Mouse (Mus musculus): ENCODE measurements around the gene Hist1h3e. TPM values are rescaled to one million over a fixed set of nuclear protein-coding genes. Genes with fewer than 3 reads are reported as not detected.
A peak's percentile ranks its signal among the peaks of the same experiment; 100 is the strongest.
"Not testable (repeated sequence)": the region's sequence is repeated elsewhere in the genome, so short reads cannot be mapped to it uniquely, and the experiment has no call there.

Gene Hist1h3e
- polyA plus RNA-seq, 1 experiment, result 2.8 TPM

- H3K27me3 ChIP-seq (ENCODE audit: control insufficient read depth, insufficient read depth, low read length), result no peaks in the 10 kb centered on the region
- H3K4me1 ChIP-seq (ENCODE audit: control insufficient read depth, insufficient read depth, low read length), result peaks cover 3% of the 10 kb centered on the region
- H3K4me3 ChIP-seq (ENCODE audit: control insufficient read depth, low read depth, low read length), result no peak overlapping the region
- H3K36me3 ChIP-seq (ENCODE audit: control insufficient read depth, insufficient read depth, low read length), result no peaks in the 10 kb centered on the region
- TF ChIP-seq CTCF (IDR thresholded peaks at IDR 0.05; ENCODE audit: control insufficient read depth, insufficient read depth, insufficient replicate concordance, low read depth, low read length) (no peak), POLR2A (IDR thresholded peaks at IDR 0.05; ENCODE audit: control insufficient read depth, low read depth, low read length) (no peak)
- no peak overlapping the region; the same call in 1 of the 2 replicates for H3K27ac ChIP-seq (ENCODE audit: control insufficient read depth, insufficient read depth, low read depth, low read length)
Observed at GRCm38 (mm10) chr13:23550761-23551145, 11.4 kb downstream of the Hist1h3e start.

DNA sequence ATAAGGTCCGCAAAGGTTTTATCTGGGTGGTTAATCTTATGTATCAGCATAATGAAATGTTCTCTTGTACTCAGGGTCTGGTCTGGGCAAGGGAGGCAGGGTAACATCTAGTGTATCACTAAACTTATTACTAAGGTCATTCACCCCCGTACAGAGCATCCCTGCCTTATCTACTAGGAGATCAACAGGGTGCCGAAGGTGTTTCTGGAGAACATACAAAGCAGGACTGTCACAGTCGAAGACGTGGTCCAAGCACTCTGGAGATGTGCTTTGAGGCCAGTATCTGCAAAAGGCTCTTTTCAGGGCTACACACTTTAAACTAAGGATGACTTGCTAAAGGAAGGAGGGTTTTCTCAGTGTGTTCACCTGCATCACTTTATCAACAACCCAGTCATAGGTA lies 15.5 kb downstream of the Hist1h3e start:
- Histone ChIP-seq H3K27ac (ENCODE audit: control insufficient read depth, insufficient read depth, low read depth, low read length) (no peak overlapping the region), H3K36me3 (ENCODE audit: control insufficient read depth, insufficient read depth, low read length) (no peaks in the 10 kb centered on the region), H3K4me1 (ENCODE audit: control insufficient read depth, insufficient read depth, low read length) (peaks cover 6% of the 10 kb centered on the region), H3K27me3 (ENCODE audit: control insufficient read depth, insufficient read depth, low read length) (no peaks in the 10 kb centered on the region), H3K4me3 (ENCODE audit: control insufficient read depth, low read depth, low read length) (no peak overlapping the region)
- TF ChIP-seq POLR2A (IDR thresholded peaks at IDR 0.05; ENCODE audit: control insufficient read depth, low read depth, low read length), result no peak
- TF ChIP-seq CTCF (IDR thresholded peaks at IDR 0.05; ENCODE audit: control insufficient read depth, insufficient read depth, insufficient replicate concordance, low read depth, low read length), result no peak

GRCm38 (mm10) chr13:23544787-23545120 lies 17.4 kb downstream of the Hist1h3e start:
- not testable (repeated sequence) for H3K4me3 ChIP-seq (ENCODE audit: control insufficient read depth, low read depth, low read length); H3K4me1 ChIP-seq (ENCODE audit: control insufficient read depth, insufficient read depth, low read length); H3K36me3 ChIP-seq (ENCODE audit: control insufficient read depth, insufficient read depth, low read length); H3K27me3 ChIP-seq (ENCODE audit: control insufficient read depth, insufficient read depth, low read length); H3K27ac ChIP-seq (ENCODE audit: control insufficient read depth, insufficient read depth, low read depth, low read length)

DNA sequence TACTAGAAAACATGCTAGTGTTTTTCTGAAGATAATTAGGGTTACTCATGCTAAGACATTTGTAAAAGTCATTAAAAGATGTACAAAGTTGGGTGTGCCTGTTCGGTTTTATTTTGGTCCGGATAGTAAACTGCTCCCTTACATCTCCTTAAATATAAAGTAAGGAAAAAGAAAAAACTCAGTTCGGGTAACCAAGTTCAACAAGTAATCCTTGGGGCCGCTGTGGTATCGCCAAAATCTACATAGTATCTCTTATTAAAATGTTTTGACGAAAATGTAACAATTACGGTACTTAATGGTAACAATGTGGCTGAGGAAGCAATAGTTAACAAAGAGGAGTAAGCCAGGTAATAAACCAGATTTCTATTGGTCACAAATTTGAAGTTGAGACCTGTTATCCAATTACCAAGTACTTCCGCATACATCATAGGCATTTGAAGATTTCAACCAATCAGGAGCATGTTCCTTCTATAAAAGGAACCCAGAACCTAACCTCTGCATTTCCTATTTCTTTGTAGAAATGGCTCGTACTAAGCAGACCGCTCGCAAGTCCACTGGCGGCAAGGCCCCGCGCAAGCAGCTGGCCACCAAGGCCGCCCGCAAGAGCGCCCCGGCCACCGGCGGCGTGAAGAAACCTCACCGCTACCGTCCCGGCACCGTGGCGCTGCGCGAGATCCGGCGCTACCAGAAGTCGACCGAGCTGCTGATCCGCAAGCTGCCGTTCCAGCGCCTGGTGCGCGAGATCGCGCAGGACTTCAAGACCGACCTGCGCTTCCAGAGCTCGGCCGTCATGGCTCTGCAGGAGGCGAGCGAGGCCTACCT lies 18.0 kb downstream of the Hist1h3e start, which contains the start of gene Hist1h3f:
Gene Hist1h3f, plus strand, starts transcription at position 88 of the 822 bp plus-strand sequence.
- H3K36me3 ChIP-seq (ENCODE audit: control insufficient read depth, insufficient read depth, low read length), result no peaks in the 10 kb centered on the region
- H3K27me3 ChIP-seq (ENCODE audit: control insufficient read depth, insufficient read depth, low read length), result no peaks in the 10 kb centered on the region
- TF ChIP-seq POLR2A (IDR thresholded peaks at IDR 0.05; ENCODE audit: control insufficient read depth, low read depth, low read length) (peak; percentile 70; the same call in 1 of the 2 replicates), CTCF (IDR thresholded peaks at IDR 0.05; ENCODE audit: control insufficient read depth, insufficient read depth, insufficient replicate concordance, low read depth, low read length) (no peak)
- H3K27ac ChIP-seq (ENCODE audit: control insufficient read depth, insufficient read depth, low read depth, low read length), result no peak within 1 kb of the TSS
- peak within 1 kb of the TSS; percentile 60 for H3K4me3 ChIP-seq (ENCODE audit: control insufficient read depth, low read depth, low read length)
- H3K4me1 ChIP-seq (ENCODE audit: control insufficient read depth, insufficient read depth, low read length), result peaks cover 3% of the 10 kb centered on the region

DNA sequence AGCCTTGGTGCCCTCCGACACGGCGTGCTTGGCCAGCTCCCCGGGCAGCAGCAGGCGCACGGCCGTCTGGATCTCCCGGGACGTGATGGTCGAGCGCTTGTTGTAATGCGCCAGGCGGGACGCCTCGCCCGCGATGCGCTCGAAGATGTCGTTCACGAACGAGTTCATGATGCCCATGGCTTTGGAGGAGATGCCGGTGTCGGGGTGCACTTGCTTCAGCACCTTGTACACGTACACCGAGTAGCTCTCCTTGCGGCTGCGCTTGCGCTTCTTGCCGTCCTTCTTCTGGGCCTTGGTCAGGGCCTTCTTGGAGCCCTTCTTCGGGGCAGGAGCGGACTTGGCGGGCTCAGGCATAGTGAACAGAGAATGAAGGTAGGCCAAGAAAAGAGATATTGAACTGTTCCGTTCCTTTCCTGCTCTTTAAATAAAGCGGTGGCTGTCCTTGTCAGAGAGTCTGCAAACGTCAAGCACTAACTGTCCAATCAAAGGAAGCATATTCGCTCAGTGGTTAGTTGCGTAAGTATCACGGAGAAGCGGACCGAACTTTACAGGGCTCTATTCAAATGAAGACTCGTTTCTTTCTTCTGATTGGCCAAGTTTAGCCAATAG lies 19.1 kb downstream of the Hist1h3e start, which contains the start of gene Hist1h2bh:
Gene Hist1h2bh, minus strand, starts transcription at position 394 of the 609 bp plus-strand sequence.
- not testable (repeated sequence) for H3K27me3 ChIP-seq (ENCODE audit: control insufficient read depth, insufficient read depth, low read length); H3K4me1 ChIP-seq (ENCODE audit: control insufficient read depth, insufficient read depth, low read length); H3K27ac ChIP-seq (ENCODE audit: control insufficient read depth, insufficient read depth, low read depth, low read length); H3K36me3 ChIP-seq (ENCODE audit: control insufficient read depth, insufficient read depth, low read length)
- peak within 1 kb of the TSS; percentile 56 for H3K4me3 ChIP-seq (ENCODE audit: control insufficient read depth, low read depth, low read length)

GRCm38 (mm10) chr13:23542225-23542980 lies 19.8 kb downstream of the Hist1h3e start:
- not testable (repeated sequence) for H3K27ac ChIP-seq (ENCODE audit: control insufficient read depth, insufficient read depth, low read depth, low read length); H3K36me3 ChIP-seq (ENCODE audit: control insufficient read depth, insufficient read depth, low read length)

DNA sequence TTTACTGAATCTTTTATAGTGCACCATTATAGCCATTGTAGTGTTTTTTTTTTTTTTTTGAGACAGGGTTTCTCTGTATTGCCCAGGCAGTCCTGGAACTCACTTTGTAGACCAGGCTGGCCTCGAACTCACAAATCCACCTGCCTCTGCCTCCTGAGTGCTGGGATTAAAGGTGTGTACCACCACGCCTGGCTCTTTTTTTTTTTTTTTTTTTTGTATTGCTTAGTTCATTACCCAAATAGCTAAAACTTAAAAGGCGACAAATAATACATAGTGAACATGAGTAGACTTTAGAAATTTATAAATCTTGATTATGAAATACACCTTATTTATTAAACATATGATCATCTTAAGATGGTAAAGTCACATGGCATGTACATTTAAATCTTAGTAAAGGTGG lies 20.7 kb downstream of the Hist1h3e start:
- H3K4me1 ChIP-seq (ENCODE audit: control insufficient read depth, insufficient read depth, low read length), result peaks cover 3% of the 10 kb centered on the region
- no peaks in the 10 kb centered on the region for H3K27me3 ChIP-seq (ENCODE audit: control insufficient read depth, insufficient read depth, low read length)
- no peaks in the 10 kb centered on the region for H3K36me3 ChIP-seq (ENCODE audit: control insufficient read depth, insufficient read depth, low read length)
- no peak overlapping the region for H3K27ac ChIP-seq (ENCODE audit: control insufficient read depth, insufficient read depth, low read depth, low read length)
- H3K4me3 ChIP-seq (ENCODE audit: control insufficient read depth, low read depth, low read length), result no peak overlapping the region
- no peak for TF ChIP-seq POLR2A (IDR thresholded peaks at IDR 0.05; ENCODE audit: control insufficient read depth, low read depth, low read length)

More at GRCm38 (mm10) chr13:23542225-23542980, 19.8 kb downstream of the Hist1h3e start:
- H3K27me3 ChIP-seq (ENCODE audit: control insufficient read depth, insufficient read depth, low read length); H3K4me3 ChIP-seq (ENCODE audit: control insufficient read depth, low read depth, low read length); H3K4me1 ChIP-seq (ENCODE audit: control insufficient read depth, insufficient read depth, low read length): not testable (repeated sequence)

DNA sequence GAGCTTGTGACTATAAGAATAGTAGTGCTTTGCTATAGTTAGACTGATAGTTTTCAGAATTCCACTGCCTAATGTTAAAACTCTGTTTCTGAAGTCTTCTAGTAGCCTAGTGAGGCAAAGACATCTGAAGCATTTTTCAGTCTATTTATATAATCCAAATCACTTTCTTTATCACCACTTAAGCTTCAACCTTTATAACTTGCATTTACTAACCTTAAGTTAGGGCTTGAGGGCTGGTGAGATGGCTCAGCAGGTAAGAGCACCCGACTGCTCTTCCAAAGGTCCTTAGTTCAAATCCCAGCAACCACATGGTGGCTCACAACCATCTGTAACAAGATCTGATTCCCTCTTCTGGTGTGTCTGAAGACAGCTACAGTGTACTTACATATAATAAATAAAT lies 22.3 kb downstream of the Hist1h3e start:
- H3K4me3 ChIP-seq (ENCODE audit: control insufficient read depth, low read depth, low read length); H3K27ac ChIP-seq (ENCODE audit: control insufficient read depth, insufficient read depth, low read depth, low read length); H3K4me1 ChIP-seq (ENCODE audit: control insufficient read depth, insufficient read depth, low read length); H3K27me3 ChIP-seq (ENCODE audit: control insufficient read depth, insufficient read depth, low read length); H3K36me3 ChIP-seq (ENCODE audit: control insufficient read depth, insufficient read depth, low read length): not testable (repeated sequence)

Data from testis, adult 2 months (tissue).